Mouse (Mus musculus): ENCODE results near the gene 2900026A02Rik.

2900026A02Rik gene

GRCm38 (mm10) chr5:113210314-113210713 lies 10.7 kb downstream of the 2900026A02Rik start:
- DNase-seq = no peak

- no peak for DNase-seq
Measured at GRCm38 (mm10) chr5:113209898-113210297, 11.1 kb downstream of the 2900026A02Rik start.

- DNase-seq = no peak
Measured at GRCm38 (mm10) chr5:113209401-113209750, 11.7 kb downstream of the 2900026A02Rik start.

- DNase-seq = peak; percentile 42
Measured at GRCm38 (mm10) chr5:113208622-113209400, 12.2 kb downstream of the 2900026A02Rik start.

GRCm38 (mm10) chr5:113208048-113208447 lies 13.0 kb downstream of the 2900026A02Rik start:
- DNase-seq = no peak

- no peak for DNase-seq
Measured at GRCm38 (mm10) chr5:113206670-113207352, 14.2 kb downstream of the 2900026A02Rik start.

- DNase-seq = no peak
Measured at GRCm38 (mm10) chr5:113204193-113204592, 16.8 kb downstream of the 2900026A02Rik start.

GRCm38 (mm10) chr5:113199772-113200134 lies 21.3 kb downstream of the 2900026A02Rik start:
- DNase-seq = no peak

- no peak for DNase-seq
Measured at GRCm38 (mm10) chr5:113199126-113199771, 21.8 kb downstream of the 2900026A02Rik start.

GRCm38 (mm10) chr5:113196916-113197794 lies 23.9 kb downstream of the 2900026A02Rik start:
- DNase-seq = no peak

GRCm38 (mm10) chr5:113195907-113196306 lies 25.1 kb downstream of the 2900026A02Rik start:
- DNase-seq = no peak

- DNase-seq = no peak
Measured at GRCm38 (mm10) chr5:113195451-113195850, 25.6 kb downstream of the 2900026A02Rik start.

- DNase-seq = no peak
Measured at GRCm38 (mm10) chr5:113193762-113194161, 27.3 kb downstream of the 2900026A02Rik start.

GRCm38 (mm10) chr5:113191901-113192300 lies 29.1 kb downstream of the 2900026A02Rik start:
- DNase-seq = no peak

- no peak for DNase-seq
Measured at GRCm38 (mm10) chr5:113190558-113190957, 30.5 kb downstream of the 2900026A02Rik start.

- DNase-seq = no peak
Measured at GRCm38 (mm10) chr5:113181441-113181840, 39.6 kb downstream of the 2900026A02Rik start.

GRCm38 (mm10) chr5:113180755-113181154 lies 40.3 kb downstream of the 2900026A02Rik start:
- no peak for DNase-seq

GRCm38 (mm10) chr5:113179843-113180682 lies 41.0 kb downstream of the 2900026A02Rik start:
- DNase-seq = peak; percentile 59

GRCm38 (mm10) chr5:113179451-113179842 lies 41.6 kb downstream of the 2900026A02Rik start:
- no peak for DNase-seq

- DNase-seq = no peak
Measured at GRCm38 (mm10) chr5:113175976-113176375, 45.1 kb downstream of the 2900026A02Rik start.

GRCm38 (mm10) chr5:113174916-113175692 lies 45.9 kb downstream of the 2900026A02Rik start:
- no peak for DNase-seq
